Mouse (Mus musculus): ENCODE measurements at regions not wholly inside any gene's neighbourhood (a gene's known extent, or its start where the extent isn't known, plus 50 kb on each side); places are given as distances from the start of the nearest gene placed in this dataset.
A peak's percentile ranks its signal among the peaks of the same experiment; 100 is the strongest.

GRCm38 (mm10) chr3:143188931-143189330, 307.1 kb upstream of the Pkn2 start:
- ATAC-seq (ENCODE audit: low FRiP score), result no peak
- no peak overlapping the region for H3K4me2 ChIP-seq (replicated peaks)
- H3K36me3 ChIP-seq, result no peaks in the 10 kb centered on the region
- H3K27me3 ChIP-seq, result no peaks in the 10 kb centered on the region
- no peak overlapping the region for H3K27ac ChIP-seq
- WGBS, result 52% methylated on average over 7 of the region's 7 CpGs
- no peak overlapping the region for H3K4me3 ChIP-seq
- H3K4me1 ChIP-seq, result no peaks in the 10 kb centered on the region
- no peak overlapping the region for H3K9ac ChIP-seq
- no peaks in the 10 kb centered on the region for H3K9me3 ChIP-seq (replicated peaks)

- no peaks in the 10 kb centered on the region for H3K27me3 ChIP-seq
- no peak for ATAC-seq (ENCODE audit: low FRiP score)
These were observed 292.2 kb upstream of the Pkn2 start for GRCm38 (mm10) chr3:143173971-143174370.

GRCm38 (mm10) chr3:143162444-143162843, 280.6 kb upstream of the Pkn2 start:
- 83% methylated on average over 1 of the region's 1 CpGs for WGBS
- H3K4me2 ChIP-seq (replicated peaks), result no peak overlapping the region
- ATAC-seq (ENCODE audit: low FRiP score), result no peak
- no peaks in the 10 kb centered on the region for H3K36me3 ChIP-seq
- H3K9ac ChIP-seq, result no peak overlapping the region
- no peak overlapping the region for H3K4me3 ChIP-seq
- 0 out of 2 replicates have a peak, but pooled peaks cover 2% of the 10 kb centered on the region for H3K4me1 ChIP-seq
- H3K27me3 ChIP-seq, result no peaks in the 10 kb centered on the region
- H3K27ac ChIP-seq, result no peak overlapping the region
- no peaks in the 10 kb centered on the region for H3K9me3 ChIP-seq (replicated peaks)

More at GRCm38 (mm10) chr3:143173971-143174370, 292.2 kb upstream of the Pkn2 start:
- no peaks in the 10 kb centered on the region for H3K9me3 ChIP-seq (replicated peaks)
- no peak overlapping the region for H3K4me3 ChIP-seq
- 0 out of 2 replicates have a peak, but pooled peaks cover 3% of the 10 kb centered on the region for H3K4me1 ChIP-seq
- no peaks in the 10 kb centered on the region for H3K36me3 ChIP-seq
- no peak overlapping the region for H3K9ac ChIP-seq
- no peak overlapping the region for H3K4me2 ChIP-seq (replicated peaks)
- 84% methylated on average over 4 of the region's 4 CpGs for WGBS
- H3K27ac ChIP-seq, result no peak overlapping the region

GRCm38 (mm10) chr3:143161993-143162392, 280.2 kb upstream of the Pkn2 start:
- H3K4me2 ChIP-seq (replicated peaks), result no peak overlapping the region
- 88% methylated on average over 6 of the region's 6 CpGs for WGBS

GRCm38 (mm10) chr3:143158568-143158967, 276.8 kb upstream of the Pkn2 start:
- no peak overlapping the region for H3K4me2 ChIP-seq (replicated peaks)
- no peak overlapping the region for H3K9ac ChIP-seq
- no peaks in the 10 kb centered on the region for H3K36me3 ChIP-seq
- WGBS, result 26% methylated on average over 5 of the region's 5 CpGs
- no peak overlapping the region for H3K27ac ChIP-seq
- ATAC-seq (ENCODE audit: low FRiP score), result no peak
- H3K27me3 ChIP-seq, result no peaks in the 10 kb centered on the region
- H3K4me1 ChIP-seq, result 0 out of 2 replicates have a peak, but pooled peaks cover 2% of the 10 kb centered on the region
- H3K9me3 ChIP-seq (replicated peaks), result no peaks in the 10 kb centered on the region
- no peak overlapping the region for H3K4me3 ChIP-seq

More at GRCm38 (mm10) chr3:143161993-143162392, 280.2 kb upstream of the Pkn2 start:
- Histone ChIP-seq H3K4me3 (no peak overlapping the region), H3K27me3 (no peaks in the 10 kb centered on the region), H3K9ac (no peak overlapping the region), H3K4me1 (0 out of 2 replicates have a peak, but pooled peaks cover 2% of the 10 kb centered on the region), H3K9me3 (replicated peaks) (no peaks in the 10 kb centered on the region), H3K36me3 (no peaks in the 10 kb centered on the region), H3K27ac (no peak overlapping the region)
- no peak for ATAC-seq (ENCODE audit: low FRiP score)

GRCm38 (mm10) chr3:143156733-143157524, 275.1 kb upstream of the Pkn2 start:
- Histone ChIP-seq H3K27me3 (no peaks in the 10 kb centered on the region), H3K9me3 (replicated peaks) (no peaks in the 10 kb centered on the region), H3K27ac (no peak overlapping the region), H3K4me3 (no peak overlapping the region), H3K4me2 (replicated peaks) (no peak overlapping the region), H3K9ac (no peak overlapping the region), H3K4me1 (0 out of 2 replicates have a peak, but pooled peaks cover 2% of the 10 kb centered on the region), H3K36me3 (no peaks in the 10 kb centered on the region)
- no peak for ATAC-seq (ENCODE audit: low FRiP score)

GRCm38 (mm10) chr3:143156174-143156573, 274.4 kb upstream of the Pkn2 start:
- ATAC-seq (ENCODE audit: low FRiP score), result no peak
- Histone ChIP-seq H3K4me3 (no peak overlapping the region), H3K27ac (no peak overlapping the region), H3K36me3 (no peaks in the 10 kb centered on the region), H3K4me2 (replicated peaks) (no peak overlapping the region), H3K27me3 (no peaks in the 10 kb centered on the region), H3K9me3 (replicated peaks) (no peaks in the 10 kb centered on the region), H3K4me1 (0 out of 2 replicates have a peak, but pooled peaks cover 2% of the 10 kb centered on the region), H3K9ac (no peak overlapping the region)
- 60% methylated on average over 1 of the region's 1 CpGs for WGBS

GRCm38 (mm10) chr3:143155556-143155955, 273.8 kb upstream of the Pkn2 start:
- Histone ChIP-seq H3K36me3 (no peaks in the 10 kb centered on the region), H3K27me3 (no peaks in the 10 kb centered on the region), H3K4me3 (no peak overlapping the region), H3K9me3 (replicated peaks) (no peaks in the 10 kb centered on the region), H3K4me1 (0 out of 2 replicates have a peak, but pooled peaks cover 2% of the 10 kb centered on the region), H3K4me2 (replicated peaks) (no peak overlapping the region), H3K27ac (no peak overlapping the region), H3K9ac (no peak overlapping the region)
- 90% methylated on average over 1 of the region's 1 CpGs for WGBS
- ATAC-seq (ENCODE audit: low FRiP score), result no peak

- Histone ChIP-seq H3K4me3 (no peak overlapping the region), H3K9ac (no peak overlapping the region), H3K27me3 (no peaks in the 10 kb centered on the region), H3K36me3 (no peaks in the 10 kb centered on the region), H3K9me3 (replicated peaks) (no peaks in the 10 kb centered on the region), H3K4me2 (replicated peaks) (no peak overlapping the region), H3K4me1 (no peaks in the 10 kb centered on the region), H3K27ac (no peak overlapping the region)
- ATAC-seq (ENCODE audit: low FRiP score), result peak; percentile 68; the same call in 1 of the 2 replicates
- 53% methylated on average over 8 of the region's 8 CpGs for WGBS
These were observed 265.7 kb upstream of the Pkn2 start for GRCm38 (mm10) chr3:143147471-143147870.

GRCm38 (mm10) chr3:143138952-143139351, 257.1 kb upstream of the Pkn2 start:
- no peak overlapping the region for H3K4me2 ChIP-seq (replicated peaks)
- no peak overlapping the region for H3K9ac ChIP-seq
- H3K27me3 ChIP-seq, result no peaks in the 10 kb centered on the region
- no peak for ATAC-seq (ENCODE audit: low FRiP score)
- no peaks in the 10 kb centered on the region for H3K36me3 ChIP-seq
- H3K27ac ChIP-seq, result no peak overlapping the region
- no peaks in the 10 kb centered on the region for H3K9me3 ChIP-seq (replicated peaks)
- WGBS, result 93% methylated on average over 3 of the region's 3 CpGs
- H3K4me1 ChIP-seq, result no peaks in the 10 kb centered on the region
- H3K4me3 ChIP-seq, result no peak overlapping the region

- Histone ChIP-seq H3K27ac (no peak overlapping the region), H3K27me3 (no peaks in the 10 kb centered on the region), H3K4me1 (no peaks in the 10 kb centered on the region), H3K9me3 (replicated peaks) (no peaks in the 10 kb centered on the region), H3K36me3 (no peaks in the 10 kb centered on the region), H3K4me3 (no peak overlapping the region), H3K9ac (no peak overlapping the region), H3K4me2 (replicated peaks) (no peak overlapping the region)
- ATAC-seq (ENCODE audit: low FRiP score), result no peak
- 83% methylated on average over 2 of the region's 2 CpGs for WGBS
These were observed 252.7 kb upstream of the Pkn2 start for GRCm38 (mm10) chr3:143134528-143134927.

- H3K9ac ChIP-seq, result no peak overlapping the region
- no peak overlapping the region for H3K27ac ChIP-seq
- H3K4me1 ChIP-seq, result peaks cover 9% of the 10 kb centered on the region
- no peaks in the 10 kb centered on the region for H3K36me3 ChIP-seq
- no peak overlapping the region for H3K4me2 ChIP-seq (replicated peaks)
- ATAC-seq (ENCODE audit: low FRiP score), result no peak
- no peaks in the 10 kb centered on the region for H3K27me3 ChIP-seq
- no peak overlapping the region for H3K4me3 ChIP-seq
- 76% methylated on average over 13 of the region's 13 CpGs for WGBS
- H3K9me3 ChIP-seq (replicated peaks), result no peaks in the 10 kb centered on the region
These were observed 226.0 kb upstream of the Pkn2 start for GRCm38 (mm10) chr3:143107733-143108291.

- Histone ChIP-seq H3K4me3 (no peak overlapping the region), H3K27me3 (no peaks in the 10 kb centered on the region), H3K9me3 (replicated peaks) (no peaks in the 10 kb centered on the region), H3K4me2 (replicated peaks) (no peak overlapping the region), H3K9ac (no peak overlapping the region), H3K4me1 (peaks cover 9% of the 10 kb centered on the region), H3K27ac (no peak overlapping the region), H3K36me3 (no peaks in the 10 kb centered on the region)
- no peak for ATAC-seq (ENCODE audit: low FRiP score)
- 26% methylated on average over 2 of the region's 2 CpGs for WGBS
These were observed 222.9 kb upstream of the Pkn2 start for GRCm38 (mm10) chr3:143104734-143105133.

All from hindbrain, embryonic 12.5 days (tissue).